Mouse (Mus musculus) brain, adult 2 months (tissue): Measurements from ENCODE around the gene Kidins220.
A peak's percentile ranks its signal among the peaks of the same experiment; 100 is the strongest.

Source experiments
- DNase-seq: peaks from one replicate; pipeline ENCODE4 v3.0.0; 2011; ENCODE audit warnings: low read depth, low spot score

Kidins220 gene

DNA sequence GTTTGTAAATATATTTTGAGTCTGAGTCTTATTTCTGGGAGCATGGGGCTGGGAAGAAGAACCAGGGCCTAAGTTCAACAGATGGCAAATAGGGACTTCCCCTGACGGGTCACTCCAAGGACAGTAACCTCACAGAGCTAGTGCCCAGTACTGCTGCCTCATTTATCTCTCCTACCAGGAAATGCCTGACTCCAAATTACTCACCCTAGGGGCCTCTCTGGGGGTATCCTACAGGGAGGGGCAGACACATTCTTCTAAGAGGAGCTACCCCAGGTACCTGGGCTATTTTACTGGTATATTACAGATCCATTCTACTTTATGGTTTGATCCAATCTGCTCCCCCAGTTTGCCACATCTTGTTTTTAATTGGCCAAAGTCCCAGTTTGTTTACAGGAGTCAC lies 114.7 kb downstream of the Kidins220 start:
- DNase-seq: no peak

- peak; percentile 88 for DNase-seq
These were observed 117.4 kb downstream of the Kidins220 start for GRCm38 (mm10) chr12:25092027-25092704.

DNA sequence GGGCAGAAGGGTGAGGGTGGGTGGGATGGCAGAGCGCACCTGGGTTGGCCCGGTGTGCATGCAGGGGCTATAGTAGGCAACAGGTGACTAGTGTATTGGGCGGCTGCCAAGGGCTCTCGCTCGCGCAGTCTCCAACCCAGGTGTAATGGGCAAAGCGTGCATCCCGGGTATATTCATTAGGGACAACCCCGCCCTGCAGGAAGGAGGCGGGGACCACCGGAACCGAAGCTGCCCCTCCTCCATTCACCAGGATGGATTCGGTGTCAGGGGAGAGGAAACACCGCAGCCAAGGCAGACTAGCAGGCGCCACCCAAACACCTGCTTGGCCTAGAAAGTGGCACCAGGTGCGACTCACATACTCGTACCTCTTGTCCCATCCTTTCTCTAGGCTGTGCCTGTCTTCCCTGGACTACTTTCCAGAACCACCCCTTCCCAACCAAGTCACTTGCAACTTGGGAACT lies 118.1 kb downstream of the Kidins220 start:
- peak; percentile 31 for DNase-seq

- DNase-seq: peak; percentile 11
These were observed 118.6 kb downstream of the Kidins220 start for GRCm38 (mm10) chr12:25093241-25093774.

DNA sequence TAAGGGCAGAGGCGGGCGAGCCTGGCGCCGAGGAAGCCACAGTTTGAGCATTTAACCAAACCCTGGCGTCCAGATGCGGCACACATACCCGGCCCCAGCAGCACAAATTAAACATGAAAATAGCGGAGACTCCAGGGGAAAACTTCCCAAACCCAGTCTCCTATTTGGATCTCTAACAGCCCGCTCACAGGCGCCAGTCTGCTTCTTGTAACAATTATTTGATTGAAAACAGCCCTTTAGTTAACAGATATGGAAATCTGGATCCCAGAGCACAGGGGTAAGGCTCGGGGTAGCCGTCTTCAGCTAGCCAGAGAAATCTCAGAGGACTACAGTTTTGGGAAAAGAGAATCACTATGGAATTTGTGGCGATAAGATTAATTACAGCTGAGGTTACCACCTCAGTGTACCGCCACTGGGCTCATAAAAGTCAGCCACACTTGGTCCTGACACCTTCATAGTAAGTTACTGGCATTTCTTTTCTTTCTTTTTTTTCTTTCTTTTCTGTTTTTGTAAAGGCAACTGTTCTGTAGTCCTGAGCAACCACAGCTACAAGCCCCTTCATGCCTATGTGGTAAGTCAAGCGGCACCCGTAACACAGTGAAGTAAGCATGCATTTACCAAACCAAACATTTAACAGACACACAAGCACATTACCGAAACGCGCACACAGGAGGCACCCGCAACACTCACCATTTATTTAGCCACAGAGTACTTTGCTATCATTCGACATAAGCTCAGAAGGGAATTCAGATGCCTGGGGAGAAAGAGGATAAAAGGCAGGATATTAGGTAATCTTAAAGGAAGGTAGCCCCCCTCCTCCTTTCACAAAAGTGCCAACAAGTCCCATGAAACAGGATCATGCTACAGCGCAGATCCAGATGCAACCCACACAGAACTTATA lies 120.1 kb downstream of the Kidins220 start:
- peak; percentile 53 for DNase-seq

GRCm38 (mm10) chr12:25095538-25095937 lies 120.8 kb downstream of the Kidins220 start:
- no peak for DNase-seq

DNA sequence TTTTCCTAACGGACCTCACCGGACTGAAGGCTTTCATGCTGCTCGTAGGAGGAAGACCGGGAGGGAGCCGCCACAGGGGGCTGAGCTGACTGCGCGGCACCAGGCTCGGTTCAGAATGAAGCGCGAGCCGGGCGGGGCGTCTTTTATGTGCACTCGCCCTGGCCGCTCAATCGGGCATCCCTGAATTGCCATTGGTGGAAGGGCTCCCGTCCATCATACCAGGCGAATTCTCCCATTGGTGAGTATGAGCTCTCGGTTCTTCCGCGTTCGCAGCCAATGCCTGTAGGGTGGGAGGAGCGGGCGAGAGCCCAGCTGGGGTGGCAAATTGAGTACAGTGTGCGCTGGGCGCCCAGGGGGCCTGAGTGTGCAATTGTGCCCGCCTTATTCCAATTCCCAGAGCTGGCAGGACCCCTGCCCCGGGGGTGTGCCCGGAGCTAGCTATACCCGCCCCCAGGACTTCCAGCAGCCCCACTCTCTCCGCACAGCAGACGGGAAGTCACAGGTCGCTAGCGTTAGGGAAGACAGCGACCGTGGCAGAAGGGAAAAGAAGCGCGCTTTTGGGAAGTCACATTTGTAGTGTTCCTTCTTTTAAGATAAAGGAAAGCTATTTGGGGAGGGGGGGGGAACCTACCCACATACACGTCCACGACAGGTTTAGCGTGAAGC lies 121.4 kb downstream of the Kidins220 start:
- peak; percentile 99 for DNase-seq

DNA sequence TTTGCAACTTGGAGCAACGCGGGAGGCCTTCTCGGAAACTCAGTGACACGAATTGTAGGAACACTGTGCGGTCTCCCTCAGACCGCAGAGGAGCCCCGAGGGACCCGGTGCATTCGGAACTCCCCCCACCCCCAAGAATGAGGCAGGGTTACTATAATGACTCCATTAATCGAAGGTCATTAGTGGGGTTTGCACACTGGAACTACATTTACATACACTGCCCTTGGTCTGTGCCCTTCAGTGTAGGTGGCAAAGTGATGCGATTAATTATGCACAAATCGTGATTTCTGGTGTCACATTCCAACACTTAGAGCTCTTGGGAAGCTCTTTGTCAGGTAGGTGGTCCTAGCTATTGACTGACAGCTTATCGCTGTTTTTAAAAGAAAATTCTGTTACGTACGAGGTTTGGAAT lies 121.9 kb downstream of the Kidins220 start:
- DNase-seq: no peak

DNA sequence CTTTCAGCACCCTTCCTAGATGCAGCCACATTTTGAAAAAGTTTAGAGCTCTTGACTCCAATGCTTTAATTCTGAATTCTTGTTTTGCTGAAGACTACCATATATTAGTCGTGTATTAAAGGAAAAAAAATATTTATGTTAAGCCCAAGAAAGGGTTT lies 122.2 kb downstream of the Kidins220 start, which contains the start of gene Id2:
Gene Id2 (minus strand): TSS at position 89 of the 158 bp plus-strand sequence.
- no peak for DNase-seq

DNA sequence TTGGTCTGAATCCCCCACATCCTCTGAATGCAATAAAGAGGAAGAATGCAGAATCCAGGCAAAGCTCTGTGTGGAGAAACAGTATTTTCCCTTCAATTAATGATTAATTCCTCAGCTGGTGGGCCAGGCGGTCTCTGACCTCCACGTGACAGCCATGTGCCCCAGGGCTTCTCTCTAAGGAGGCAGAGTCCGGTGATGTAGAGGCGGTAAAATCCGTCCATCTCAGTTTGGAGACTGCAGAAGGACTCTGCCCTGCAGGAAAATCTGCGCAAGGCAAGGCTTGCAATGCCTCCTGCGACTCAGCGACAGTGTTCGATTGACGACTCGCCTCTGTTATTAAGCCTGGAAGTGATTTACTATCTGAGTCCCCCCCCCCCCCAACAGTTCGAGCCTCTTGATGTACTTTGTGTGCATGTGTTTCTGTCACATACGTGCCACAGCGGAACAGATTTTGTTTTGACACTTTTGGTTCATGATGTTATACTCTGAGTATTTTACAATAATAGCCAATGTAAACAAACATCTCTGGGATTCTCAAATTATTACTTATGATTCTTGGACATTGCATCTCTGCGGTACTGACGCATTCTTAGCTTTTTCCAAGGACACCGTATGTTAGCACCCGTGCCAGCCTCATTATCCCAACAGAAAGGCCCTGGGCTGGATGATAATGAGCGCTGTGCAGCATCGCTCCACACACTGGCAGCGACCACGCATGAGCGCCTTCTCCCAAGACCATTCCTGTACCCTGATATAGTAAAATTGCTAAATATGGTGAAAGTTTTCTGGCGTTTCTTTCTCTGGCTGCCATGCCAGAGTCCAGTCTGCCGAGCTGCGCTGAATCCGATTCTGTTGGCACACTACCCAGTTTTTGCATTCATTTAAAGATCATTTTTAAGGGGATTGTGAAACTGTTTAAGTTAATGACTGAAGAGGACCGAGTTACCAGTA lies 122.8 kb downstream of the Kidins220 start:
- peak; percentile 68 for DNase-seq

GRCm38 (mm10) chr12:25098161-25098550 lies 123.4 kb downstream of the Kidins220 start:
- DNase-seq: no peak

DNA sequence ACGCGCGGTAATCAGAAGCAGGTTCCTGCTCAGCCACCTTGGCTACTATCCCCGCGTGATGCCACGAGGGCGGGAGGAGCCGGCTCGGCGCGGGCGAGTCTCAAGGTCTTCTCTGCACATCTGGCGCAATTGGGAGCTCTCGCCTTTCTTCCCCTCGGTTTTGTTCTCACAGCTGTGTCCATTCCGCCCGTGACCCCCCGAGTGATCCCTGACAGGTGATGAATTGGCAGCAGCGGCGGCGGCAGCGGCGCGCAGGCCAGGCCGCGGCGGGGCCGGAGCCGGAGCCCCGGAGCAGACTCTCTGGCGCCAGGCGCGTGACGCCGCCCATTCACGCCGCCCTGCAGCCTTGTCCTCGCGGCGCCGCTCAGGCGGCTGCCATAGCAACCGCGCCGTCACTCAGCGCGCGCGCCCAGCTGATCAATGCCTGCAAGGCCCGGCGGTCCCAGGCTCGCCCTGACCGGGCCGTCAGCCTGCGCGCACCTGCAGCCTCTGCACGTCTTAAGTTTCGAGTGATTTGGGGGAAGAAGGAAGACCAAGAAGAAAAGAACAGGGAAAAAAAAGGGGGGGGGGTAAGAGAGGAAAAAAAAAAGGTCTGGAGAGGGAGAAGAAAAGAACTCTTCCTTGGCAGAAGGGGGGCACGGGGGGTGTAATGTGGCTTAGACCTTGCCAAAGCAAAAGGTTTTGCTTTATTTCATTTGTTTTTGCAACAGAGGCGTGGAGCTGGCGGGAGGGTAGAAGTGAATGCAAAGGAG lies 124.0 kb downstream of the Kidins220 start:
- DNase-seq: peak; percentile 95

DNA sequence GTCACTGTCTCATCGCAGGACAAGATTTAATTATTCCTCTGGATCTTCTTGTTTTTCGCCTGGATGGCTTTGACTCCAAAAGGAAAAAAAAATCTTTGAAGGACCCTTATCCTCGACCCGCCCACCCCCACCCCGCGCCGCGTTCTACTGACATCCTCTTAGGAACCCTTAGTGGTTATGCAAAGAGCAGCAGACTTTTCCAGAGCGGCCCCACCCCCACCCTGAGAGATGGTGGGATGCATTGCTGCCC lies 124.5 kb downstream of the Kidins220 start:
- peak; percentile 56 for DNase-seq

DNA sequence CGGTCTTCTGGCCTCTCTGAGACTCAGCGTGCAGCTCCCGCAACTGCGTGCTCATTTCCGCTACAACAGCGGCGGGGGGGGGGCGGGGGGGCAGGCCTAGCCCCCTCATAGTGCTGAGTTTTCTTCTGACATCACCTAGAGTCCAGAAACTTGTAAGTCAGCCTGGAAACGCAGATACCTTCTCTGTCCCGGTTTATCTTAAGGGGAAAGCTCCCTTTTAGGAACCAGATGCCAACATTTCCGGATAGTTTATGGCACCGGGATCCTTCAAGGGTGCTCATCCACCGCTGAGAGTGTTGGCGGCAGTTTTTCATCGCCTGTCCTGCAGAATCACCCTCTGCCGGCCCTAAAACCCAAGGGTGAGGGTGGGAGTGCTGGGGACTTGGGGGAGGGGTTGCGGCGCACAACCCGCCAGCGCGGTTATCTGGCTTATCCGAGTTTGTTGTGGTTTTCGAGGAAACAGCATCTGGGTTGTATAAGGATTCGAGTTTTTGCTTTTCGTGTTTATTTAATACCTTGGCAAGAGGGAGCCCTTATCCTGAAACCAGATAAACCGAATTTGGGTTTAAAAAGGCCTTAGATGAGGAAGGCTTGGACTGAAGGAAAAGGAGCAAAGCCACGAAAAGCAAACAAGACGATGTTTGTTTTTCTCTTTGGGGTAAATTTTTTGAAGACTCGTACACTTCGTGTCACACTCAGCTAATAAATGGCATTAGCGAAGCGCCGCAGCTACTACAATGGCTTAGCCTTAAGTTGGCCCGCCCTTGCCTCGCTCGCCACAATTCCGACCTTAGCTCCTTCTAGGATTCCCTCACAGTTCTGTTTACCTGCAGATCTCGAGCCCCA lies 125.1 kb downstream of the Kidins220 start:
- DNase-seq: peak; percentile 43

- DNase-seq: peak; percentile 46
These were observed 125.9 kb downstream of the Kidins220 start for GRCm38 (mm10) chr12:25100411-25101217.

DNA sequence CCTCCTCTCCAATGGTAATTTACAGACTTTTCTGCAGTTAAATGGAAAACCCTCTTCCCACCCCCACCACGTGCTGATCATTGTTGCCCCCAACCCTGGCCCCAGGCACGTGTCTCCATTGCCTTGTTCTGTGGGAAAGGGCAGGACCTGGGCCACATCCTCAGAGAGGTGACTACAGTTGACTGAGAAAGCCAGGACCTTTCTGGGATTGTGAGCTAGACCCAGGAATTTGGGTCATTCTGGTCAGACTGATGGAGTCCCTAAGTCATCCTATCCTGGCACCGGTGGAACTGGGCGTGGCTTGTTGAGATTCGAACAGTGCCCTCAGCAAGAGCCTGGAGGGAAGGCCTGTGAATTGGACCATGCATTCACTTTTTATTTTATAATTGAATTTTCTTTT lies 126.7 kb downstream of the Kidins220 start:
- no peak for DNase-seq

GRCm38 (mm10) chr12:25103911-25104310 lies 129.2 kb downstream of the Kidins220 start:
- DNase-seq: no peak

- no peak for DNase-seq
These were observed 129.8 kb downstream of the Kidins220 start for GRCm38 (mm10) chr12:25104541-25104940.

GRCm38 (mm10) chr12:25108865-25109264 lies 134.1 kb downstream of the Kidins220 start:
- no peak for DNase-seq
